Mouse (Mus musculus) lung, postnatal 36 days (tissue): ENCODE results near the gene Mipol1.
A peak's percentile ranks its signal among the peaks of the same experiment; 100 is the strongest.

Source experiments
- DNase-seq: peaks from one replicate; pipeline ENCODE4 v3.0.0; 2022; ENCODE audit warnings: mixed read lengths

Gene Mipol1

GRCm38 (mm10) chr12:57528335-57528734, 298.1 kb downstream of the Mipol1 start:
- DNase-seq: no peak

GRCm38 (mm10) chr12:57530474-57530873, 300.2 kb downstream of the Mipol1 start:
- no peak for DNase-seq

DNA sequence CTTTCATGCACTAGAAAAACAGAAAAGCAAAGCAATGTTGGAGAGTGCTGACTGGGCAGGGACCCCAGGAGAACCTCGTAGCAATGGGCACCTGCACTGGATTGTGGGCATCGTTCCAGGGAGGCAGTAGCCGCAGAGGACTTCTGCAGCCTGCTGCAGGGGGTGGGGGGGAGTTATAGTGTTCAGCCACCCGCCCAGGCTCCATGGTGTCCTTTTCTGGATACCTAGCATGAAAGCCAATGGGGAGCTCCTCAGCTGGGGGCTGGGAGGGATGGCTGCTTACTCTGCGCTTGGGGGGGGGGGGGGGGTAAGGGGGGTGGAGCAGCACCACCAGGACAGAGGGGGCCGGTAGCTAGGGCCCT, 304.3 kb downstream of the Mipol1 start:
- DNase-seq: peak; percentile 42

DNA sequence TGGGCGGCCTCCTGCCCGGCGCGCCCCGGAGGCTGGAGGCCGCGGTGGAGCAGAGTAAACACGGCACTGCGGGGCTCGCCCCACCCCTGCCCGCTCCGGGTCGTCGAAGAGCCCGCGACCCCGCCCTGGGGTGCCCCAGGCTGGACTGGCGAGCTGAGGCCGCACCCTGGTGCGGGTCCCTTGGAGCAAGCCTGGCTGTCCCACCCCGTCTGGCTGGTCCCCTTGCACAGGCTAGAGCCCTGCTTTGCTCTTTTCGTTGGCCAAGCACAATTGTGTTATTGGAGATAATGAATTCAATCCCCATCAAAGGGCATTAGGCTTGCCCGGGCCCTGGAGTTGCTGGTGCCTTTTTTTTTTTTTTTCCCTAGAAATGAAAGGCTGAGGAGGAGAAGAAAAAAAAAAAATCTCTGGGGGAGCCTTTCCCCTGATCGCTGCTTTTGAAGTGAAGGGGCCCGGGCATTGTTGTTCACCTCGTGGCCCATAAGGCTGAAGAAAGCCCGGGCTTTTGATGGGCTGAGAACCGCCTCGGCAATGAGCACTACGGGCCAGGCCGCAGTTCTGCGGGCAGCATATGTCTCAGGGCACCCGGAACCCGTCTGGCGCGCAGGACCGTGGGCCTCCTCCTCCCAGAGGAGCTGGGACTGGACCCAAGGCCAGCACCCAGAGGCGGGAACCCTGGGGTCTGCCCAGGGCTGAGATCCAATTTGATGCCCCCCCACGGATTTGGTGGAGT, 304.8 kb downstream of the Mipol1 start:
- DNase-seq: peak; percentile 33

GRCm38 (mm10) chr12:57536056-57536908, 306.1 kb downstream of the Mipol1 start:
- DNase-seq: peak; percentile 60

DNA sequence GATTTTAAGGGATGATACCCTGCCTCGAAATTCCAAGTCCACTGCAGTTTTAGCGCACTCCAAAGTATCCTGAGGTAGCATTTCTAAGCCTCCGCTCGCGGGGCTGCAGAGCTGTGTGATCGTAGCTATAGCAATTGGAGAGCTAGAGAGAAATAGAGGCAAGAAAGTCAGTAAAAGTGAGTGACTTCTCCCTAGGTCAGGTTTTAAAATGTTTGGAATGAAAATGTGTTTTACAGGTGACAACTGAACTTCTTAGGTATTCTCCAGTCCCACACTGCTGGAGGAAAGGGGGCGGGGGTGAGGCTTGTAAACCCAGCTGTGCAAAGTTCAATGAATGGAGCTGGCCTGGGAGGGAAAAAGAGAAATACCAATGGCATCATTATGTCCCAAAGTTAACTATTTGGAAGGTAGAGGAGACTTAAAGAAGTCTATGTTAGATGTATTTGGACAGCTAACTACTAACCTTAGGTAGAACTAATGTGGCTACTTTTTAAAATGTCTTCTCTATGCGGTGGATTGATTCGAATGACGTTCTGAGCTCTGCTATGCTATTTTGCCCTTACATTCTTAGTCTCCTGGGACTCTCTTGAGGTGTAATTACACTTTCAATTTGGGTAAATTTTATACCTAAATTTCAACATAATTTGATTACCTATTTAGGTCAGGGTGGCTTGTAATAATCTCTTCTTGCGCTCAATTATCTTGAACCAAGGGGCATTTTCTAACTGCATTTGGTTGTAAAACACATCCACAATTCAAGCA, 306.9 kb downstream of the Mipol1 start:
- DNase-seq: no peak

- no peak for DNase-seq
Measured at GRCm38 (mm10) chr12:57537791-57538587, 307.8 kb downstream of the Mipol1 start.

DNA sequence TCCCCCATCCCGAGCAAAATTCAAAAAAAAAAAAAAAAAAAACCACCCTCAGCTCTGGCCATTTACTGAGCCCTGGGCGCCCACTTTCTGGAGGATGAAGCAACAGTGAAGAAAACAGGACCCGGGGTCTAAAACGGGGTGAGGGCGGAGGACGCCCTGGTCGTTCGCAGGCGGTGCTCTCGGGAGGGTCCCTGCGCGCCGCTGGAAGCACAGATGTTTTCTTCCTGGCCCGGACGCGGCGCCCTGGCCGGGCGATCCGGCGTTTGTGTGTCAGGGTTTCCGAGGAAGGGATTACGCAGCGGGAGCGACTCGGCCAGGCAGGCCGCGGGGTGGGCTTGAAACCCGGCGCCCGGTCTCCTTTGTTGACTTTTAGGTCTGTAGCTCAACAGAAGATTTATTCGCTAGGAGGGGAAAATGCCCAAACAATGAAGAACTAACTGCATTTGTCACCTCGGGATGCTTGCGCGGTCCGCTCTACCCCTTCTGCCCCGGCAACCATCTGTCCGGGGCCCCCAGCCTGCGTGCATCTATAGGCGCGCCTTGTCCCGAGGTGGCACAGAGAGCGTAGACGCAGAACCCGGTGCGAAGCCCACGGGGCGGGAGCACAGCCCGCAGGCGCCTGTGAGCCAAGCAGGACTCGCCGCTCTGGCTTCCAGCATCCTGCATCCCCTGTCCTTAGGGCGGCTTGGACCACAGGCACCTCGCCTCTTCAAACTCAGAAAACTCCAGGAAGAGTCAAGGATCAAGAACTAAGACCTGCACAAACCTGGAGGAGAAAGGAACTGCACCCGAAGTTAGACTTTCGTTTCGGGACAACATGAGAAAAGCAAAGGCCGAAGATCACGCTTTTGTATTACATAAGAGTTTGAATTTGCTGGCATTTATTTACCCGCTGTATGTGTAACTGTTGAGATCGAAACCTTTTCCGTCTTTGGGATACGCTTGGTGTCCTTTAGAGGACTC, 308.6 kb downstream of the Mipol1 start:
- DNase-seq: no peak

- DNase-seq: no peak
Measured at GRCm38 (mm10) chr12:57539551-57539985, 309.3 kb downstream of the Mipol1 start.

DNA sequence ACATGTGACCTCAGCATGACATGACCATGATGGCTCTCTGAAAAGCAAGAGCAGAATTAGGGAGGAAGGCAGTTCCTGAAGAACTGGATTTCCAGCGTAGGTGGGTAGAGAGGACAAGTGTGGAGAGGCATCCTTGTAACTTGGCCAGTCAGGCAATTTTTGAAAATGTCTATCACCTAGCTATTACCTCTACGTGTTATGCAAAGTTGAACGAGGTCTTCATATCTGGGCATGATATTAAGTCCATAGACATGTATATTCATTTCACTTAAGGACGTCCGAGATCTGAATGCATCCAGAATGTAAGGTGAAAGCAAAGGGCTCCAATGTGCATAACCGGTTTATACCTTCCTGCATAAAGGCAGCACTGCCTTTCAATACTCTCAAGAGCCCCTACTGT, 310.9 kb downstream of the Mipol1 start:
- peak; percentile 18 for DNase-seq

- DNase-seq: peak; percentile 64
Measured at GRCm38 (mm10) chr12:57541931-57542745, 311.9 kb downstream of the Mipol1 start.

DNA sequence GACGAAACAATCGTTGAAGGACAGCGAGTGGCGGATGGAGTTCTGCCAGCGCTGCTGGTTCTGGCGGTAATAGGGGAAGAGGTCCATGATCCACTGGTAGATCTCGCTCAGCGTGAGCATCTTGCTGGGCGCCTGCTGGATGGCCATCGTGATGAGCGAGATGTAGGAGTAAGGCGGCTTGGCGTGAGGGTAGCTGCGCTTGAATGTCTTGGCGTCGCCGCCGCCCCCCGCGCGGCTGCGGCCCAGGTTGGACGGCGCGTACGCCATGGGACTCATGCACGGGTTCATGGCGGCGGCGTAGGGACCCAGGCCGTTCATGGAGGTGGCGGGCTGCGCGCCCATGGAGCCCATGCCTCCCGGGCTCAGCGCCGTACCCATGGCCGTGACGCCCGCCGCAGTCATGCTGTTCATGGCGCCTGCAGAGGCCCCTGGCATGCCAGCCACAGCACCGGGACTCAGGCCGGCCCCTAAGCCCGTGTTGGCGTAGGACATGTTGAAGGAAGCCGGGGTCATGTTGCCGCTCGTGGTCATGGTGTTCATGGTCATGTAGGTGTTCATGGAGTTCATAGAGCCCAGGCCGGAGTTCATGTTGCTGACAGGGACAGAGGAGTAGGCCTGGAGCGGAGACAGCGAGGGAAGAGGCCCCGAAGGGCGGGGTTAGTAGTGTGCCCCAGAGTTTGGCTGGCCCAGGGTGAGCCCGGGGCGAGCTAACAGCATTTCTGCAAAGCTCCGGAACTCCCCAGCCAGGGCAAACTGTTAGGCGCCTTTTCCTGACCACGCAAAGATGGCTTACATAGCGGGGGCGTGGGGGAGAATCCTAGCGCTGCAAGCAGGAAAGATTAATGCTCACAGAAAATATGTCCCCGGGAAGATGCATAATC, 312.8 kb downstream of the Mipol1 start:
- peak; percentile 29 for DNase-seq

GRCm38 (mm10) chr12:57543627-57543991, 313.4 kb downstream of the Mipol1 start:
- DNase-seq: peak; percentile 16

DNA sequence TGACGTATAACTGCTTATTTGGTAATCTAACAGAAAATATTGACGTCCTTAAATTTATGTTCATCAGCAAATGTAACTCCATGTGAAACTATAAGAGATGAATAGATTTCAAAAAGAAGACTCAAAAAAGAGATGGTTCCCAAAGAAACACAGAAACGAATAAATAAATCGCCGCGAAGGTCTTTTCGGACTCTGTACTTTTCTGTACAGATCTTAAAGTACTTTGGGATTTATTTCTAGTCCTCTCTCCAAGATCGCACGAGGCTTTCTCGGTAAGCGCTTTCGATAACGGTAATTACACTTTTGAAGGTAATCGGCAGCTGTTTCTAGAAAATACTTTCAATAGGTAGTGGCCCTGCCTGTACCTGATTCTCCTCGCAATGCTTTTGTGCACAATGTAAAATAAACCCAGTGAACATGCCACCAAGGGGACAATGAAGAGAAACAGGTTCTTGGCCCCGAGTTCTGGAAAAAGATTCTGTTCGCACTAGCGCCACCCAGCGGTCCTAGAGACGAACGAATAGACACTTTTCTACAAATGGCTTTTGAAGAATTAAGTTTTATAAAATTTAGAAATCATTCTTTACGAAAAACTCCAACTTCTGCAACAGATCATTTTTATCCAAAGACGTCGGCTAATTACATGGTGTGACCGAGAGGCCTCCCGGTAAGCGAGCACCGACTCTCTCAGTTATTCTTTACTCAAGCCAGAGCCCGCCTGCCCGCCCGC, 314.6 kb downstream of the Mipol1 start:
- peak; percentile 93 for DNase-seq

GRCm38 (mm10) chr12:57545371-57546241, 315.4 kb downstream of the Mipol1 start:
- DNase-seq: peak; percentile 74
